Mouse (Mus musculus) kidney, embryonic 15.5 days (tissue): ENCODE data around the gene Ank2. TPM values are rescaled to one million over a fixed set of nuclear protein-coding genes. Genes with fewer than 3 reads are reported as not detected.

Source experiments
- ATAC-seq: fragments of 200-750 bp; cut with Nextera tagmentation; replicated peaks from 2 replicates; pipeline ENCODE4 v1.8.0; 2017; ENCODE audit warnings: moderate TSS enrichment; ENCODE audit not compliant: low FRiP score
- H3K27ac ChIP-seq: fragments of 300-500 bp; sonication (generic); 2 replicates; pipeline ENCODE4 v1.5.1; 2015; ENCODE audit warnings: mild to moderate bottlenecking, inconsistent platforms
- H3K27me3 ChIP-seq: fragments of 300-500 bp; sonication (generic); 2 replicates; pipeline ENCODE4 v1.6.1; 2015; ENCODE audit warnings: inconsistent platforms
- H3K36me3 ChIP-seq: fragments of 300-500 bp; sonication (generic); 2 replicates; pipeline ENCODE4 v1.6.1; 2015; ENCODE audit warnings: inconsistent platforms
- H3K4me1 ChIP-seq: fragments of 300-500 bp; sonication (generic); 2 replicates; pipeline ENCODE4 v1.6.1; 2015; ENCODE audit warnings: inconsistent platforms
- H3K4me2 ChIP-seq: fragments of 300-500 bp; sonication (generic); 2 replicates; pipeline ENCODE4 v1.6.1; 2015; ENCODE audit warnings: moderate library complexity, mild to moderate bottlenecking, inconsistent platforms
- H3K4me3 ChIP-seq: fragments of 300-500 bp; sonication (generic); replicated peaks from 2 replicates; pipeline ENCODE4 v1.5.1; 2015; ENCODE audit warnings: mild to moderate bottlenecking, inconsistent platforms
- H3K9ac ChIP-seq: fragments of 300-500 bp; sonication (generic); 2 replicates; pipeline ENCODE4 v1.6.1; 2015; ENCODE audit warnings: mild to moderate bottlenecking, inconsistent platforms
- H3K9me3 ChIP-seq: fragments of 300-500 bp; sonication (generic); replicated peaks from 2 replicates; pipeline ENCODE4 v1.6.1; 2016; ENCODE audit warnings: inconsistent platforms
- WGBS: fragments of 180-500 bp; shearing (Covaris S2); methylation state at CpG from one replicate; pipeline ENCODE4 v1.1.7; 2015; ENCODE audit warnings: mixed read lengths; 5-methylcytosine and 5-hydroxymethylcytosine counted together
- polyA plus RNA-seq: library from polyadenylated mRNA; unstranded; fragments of >200 nt; fragmentation: Nextera tagmentation; extraction: Ambion mirVana; gene quantifications from 2 replicates; pipeline ENCODE4 v1.2.1, GENCODE M21; 2015

The Ank2 gene
- polyA plus RNA-seq, 1 experiment from 2014 or later, result 12.2 TPM

DNA sequence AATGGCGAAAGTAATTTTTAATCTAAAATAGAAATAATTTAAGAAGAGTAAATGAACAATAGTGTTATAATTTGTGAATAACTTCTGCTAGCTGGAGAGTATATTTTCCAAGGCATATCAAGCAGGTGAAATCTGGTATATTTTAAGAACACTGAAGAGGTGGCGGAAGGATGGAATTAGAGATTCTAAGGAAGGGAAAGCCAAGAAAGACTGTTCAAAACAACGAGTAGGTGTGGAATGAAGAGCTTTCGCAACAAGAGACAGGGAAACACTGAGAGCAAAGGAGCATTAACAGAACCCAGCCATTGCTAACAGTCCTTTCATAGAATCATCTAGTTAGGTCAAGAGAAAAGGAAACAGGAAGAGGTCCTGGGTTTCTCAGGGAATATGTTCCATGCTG, 439.5 kb downstream of the Ank2 start:
- ATAC-seq, result no peak

DNA sequence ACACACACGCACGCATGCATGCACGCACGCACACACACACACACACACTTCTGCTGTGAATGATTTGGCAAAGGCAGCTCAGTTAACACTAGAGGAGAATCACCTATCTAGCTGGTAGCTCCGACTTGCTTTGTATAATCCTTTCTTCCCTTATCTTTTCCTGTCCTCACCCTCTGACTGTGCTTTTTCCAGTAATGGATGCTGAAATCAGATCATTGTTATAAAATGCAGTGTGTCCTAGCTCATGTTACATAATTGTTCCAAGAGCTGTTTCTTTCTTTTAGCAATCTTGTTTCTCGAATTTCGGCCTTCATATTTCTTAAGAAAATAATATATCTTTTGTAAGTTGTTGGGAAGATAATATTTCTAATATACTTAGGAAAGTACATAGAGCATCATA, 457.9 kb downstream of the Ank2 start:
- Histone ChIP-seq H3K27me3 (no peaks in the 10 kb centered on the region), H3K4me1 (no peaks in the 10 kb centered on the region), H3K4me2 (no peak overlapping the region), H3K27ac (no peak overlapping the region), H3K36me3 (no peaks in the 10 kb centered on the region), H3K9me3 (no peaks in the 10 kb centered on the region), H3K4me3 (no peak overlapping the region), H3K9ac (no peak overlapping the region)
- WGBS, result 89% methylated on average over 7 of the region's 7 CpGs
- no peak for ATAC-seq

More for the DNA sequence above, 439.5 kb downstream of the Ank2 start:
- H3K4me1 ChIP-seq, result no peaks in the 10 kb centered on the region
- H3K9me3 ChIP-seq, result no peaks in the 10 kb centered on the region
- H3K27me3 ChIP-seq, result no peaks in the 10 kb centered on the region
- no peak overlapping the region for H3K4me2 ChIP-seq
- no peaks in the 10 kb centered on the region for H3K36me3 ChIP-seq
- H3K9ac ChIP-seq, result no peak overlapping the region
- H3K27ac ChIP-seq, result no peak overlapping the region
- H3K4me3 ChIP-seq, result no peak overlapping the region
- 90% methylated on average over 4 of the region's 4 CpGs for WGBS

DNA sequence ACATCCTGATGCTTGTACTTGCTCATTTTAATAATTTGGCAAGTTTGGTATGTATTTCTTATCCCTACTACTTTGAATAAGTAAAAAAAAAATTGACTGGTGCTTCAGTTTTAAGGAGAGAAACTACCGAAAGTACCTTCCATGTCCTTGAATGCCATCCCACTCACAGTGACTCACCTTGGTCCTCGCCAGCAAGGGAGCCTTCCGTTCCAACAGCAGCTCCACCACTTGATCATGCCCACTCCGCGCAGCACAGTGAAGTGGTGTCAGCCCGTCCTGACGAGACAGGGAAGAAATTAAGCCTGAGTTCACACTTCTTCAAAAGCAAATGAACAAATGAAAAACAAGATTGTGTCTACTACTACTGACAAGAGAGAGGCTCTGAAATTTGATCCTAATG, 460.6 kb downstream of the Ank2 start:
- Histone ChIP-seq H3K9me3 (no peaks in the 10 kb centered on the region), H3K27ac (no peak overlapping the region), H3K4me2 (no peak overlapping the region), H3K9ac (no peak overlapping the region), H3K4me3 (no peak overlapping the region), H3K4me1 (no peaks in the 10 kb centered on the region), H3K27me3 (no peaks in the 10 kb centered on the region), H3K36me3 (no peaks in the 10 kb centered on the region)
- WGBS, result 72% methylated on average over 7 of the region's 7 CpGs
- no peak for ATAC-seq

DNA sequence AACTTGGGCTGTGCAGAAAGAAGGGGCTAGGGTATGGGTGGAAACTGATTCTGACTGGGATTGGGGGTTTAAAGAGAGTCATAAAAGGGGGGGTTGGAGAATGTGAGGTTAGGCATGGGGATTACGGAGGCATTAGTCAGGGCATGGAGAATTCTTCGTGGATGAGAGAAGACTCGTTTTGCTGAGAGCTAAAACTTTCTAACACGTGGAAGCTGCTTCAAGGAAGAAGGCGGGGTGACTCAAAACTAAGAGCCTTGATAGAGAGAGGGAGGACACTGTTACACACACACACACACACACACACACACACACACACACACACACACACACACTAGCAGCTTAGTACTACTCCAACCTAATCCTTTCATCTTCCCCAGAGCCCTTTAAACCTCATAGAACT, 463.0 kb downstream of the Ank2 start:
- no peaks in the 10 kb centered on the region for H3K4me1 ChIP-seq
- no peak overlapping the region for H3K4me3 ChIP-seq
- ATAC-seq, result no peak
- no peaks in the 10 kb centered on the region for H3K9me3 ChIP-seq
- no peak overlapping the region for H3K4me2 ChIP-seq
- no peaks in the 10 kb centered on the region for H3K27me3 ChIP-seq
- no peak overlapping the region for H3K27ac ChIP-seq
- no peak overlapping the region for H3K9ac ChIP-seq
- WGBS, result 72% methylated on average over 5 of the region's 5 CpGs
- H3K36me3 ChIP-seq, result no peaks in the 10 kb centered on the region

DNA sequence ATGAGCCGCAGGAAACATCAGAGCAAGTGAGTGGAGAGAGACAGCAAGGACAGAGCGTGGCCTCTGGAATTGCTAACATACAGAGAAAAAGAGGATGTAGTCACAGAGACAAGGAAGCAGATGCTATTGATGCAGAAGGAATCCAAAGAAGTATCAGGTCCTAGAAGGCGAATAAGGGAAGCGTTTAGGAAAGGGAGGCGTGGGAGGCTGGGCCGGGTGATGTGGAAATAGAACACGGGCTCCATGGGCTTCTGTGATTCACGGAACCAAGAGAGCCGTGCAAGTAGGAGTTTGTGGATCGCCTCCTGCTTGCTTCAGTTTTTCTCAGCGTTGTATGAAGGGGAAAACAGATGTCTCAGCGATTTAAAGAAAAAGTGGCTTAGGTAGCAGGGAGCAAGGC, 463.6 kb downstream of the Ank2 start:
- Histone ChIP-seq H3K4me3 (no peak overlapping the region), H3K27ac (no peak overlapping the region), H3K9me3 (no peaks in the 10 kb centered on the region), H3K4me2 (no peak overlapping the region), H3K27me3 (no peaks in the 10 kb centered on the region), H3K4me1 (no peaks in the 10 kb centered on the region), H3K36me3 (no peaks in the 10 kb centered on the region), H3K9ac (no peak overlapping the region)
- ATAC-seq, result no peak
- WGBS, result 84% methylated on average over 12 of the region's 12 CpGs

GRCm38 (mm10) chr3:127034983-127035382, 464.2 kb downstream of the Ank2 start:
- H3K4me2 ChIP-seq, result no peak overlapping the region
- H3K9me3 ChIP-seq, result no peaks in the 10 kb centered on the region
- no peak overlapping the region for H3K27ac ChIP-seq
- H3K36me3 ChIP-seq, result no peaks in the 10 kb centered on the region
- H3K9ac ChIP-seq, result no peak overlapping the region
- no peak for ATAC-seq
- WGBS, result 88% methylated on average over 3 of the region's 3 CpGs
- H3K4me1 ChIP-seq, result no peaks in the 10 kb centered on the region
- no peak overlapping the region for H3K4me3 ChIP-seq
- H3K27me3 ChIP-seq, result no peaks in the 10 kb centered on the region

- no peak overlapping the region for H3K4me2 ChIP-seq
- no peaks in the 10 kb centered on the region for H3K36me3 ChIP-seq
- H3K4me1 ChIP-seq, result no peaks in the 10 kb centered on the region
- H3K27ac ChIP-seq, result no peak overlapping the region
- no peaks in the 10 kb centered on the region for H3K27me3 ChIP-seq
- ATAC-seq, result no peak
- WGBS, result 88% methylated on average over 4 of the region's 4 CpGs
- no peak overlapping the region for H3K4me3 ChIP-seq
- H3K9me3 ChIP-seq, result no peaks in the 10 kb centered on the region
- no peak overlapping the region for H3K9ac ChIP-seq
Measured at GRCm38 (mm10) chr3:127023992-127024391, 475.2 kb downstream of the Ank2 start.

- 73% methylated on average over 1 of the region's 1 CpGs for WGBS
- no peak overlapping the region for H3K9ac ChIP-seq
- no peaks in the 10 kb centered on the region for H3K9me3 ChIP-seq
- no peak overlapping the region for H3K4me2 ChIP-seq
- ATAC-seq, result no peak
- no peaks in the 10 kb centered on the region for H3K27me3 ChIP-seq
- no peaks in the 10 kb centered on the region for H3K4me1 ChIP-seq
- no peak overlapping the region for H3K4me3 ChIP-seq
- no peak overlapping the region for H3K27ac ChIP-seq
- H3K36me3 ChIP-seq, result no peaks in the 10 kb centered on the region
Measured at GRCm38 (mm10) chr3:127020167-127020566, 479.0 kb downstream of the Ank2 start.

- H3K4me3 ChIP-seq, result no peak overlapping the region
- H3K27ac ChIP-seq, result no peak overlapping the region
- no peak overlapping the region for H3K9ac ChIP-seq
- H3K9me3 ChIP-seq, result no peaks in the 10 kb centered on the region
- no peak for ATAC-seq
- no peak overlapping the region for H3K4me2 ChIP-seq
- H3K4me1 ChIP-seq, result no peaks in the 10 kb centered on the region
- H3K36me3 ChIP-seq, result no peaks in the 10 kb centered on the region
- H3K27me3 ChIP-seq, result no peaks in the 10 kb centered on the region
- WGBS, result 76% methylated on average over 3 of the region's 3 CpGs
Measured at GRCm38 (mm10) chr3:127019728-127020127, 479.4 kb downstream of the Ank2 start.

GRCm38 (mm10) chr3:127019109-127019508, 480.0 kb downstream of the Ank2 start:
- Histone ChIP-seq H3K27ac (no peak overlapping the region), H3K27me3 (no peaks in the 10 kb centered on the region), H3K4me3 (no peak overlapping the region), H3K9me3 (no peaks in the 10 kb centered on the region), H3K4me1 (no peaks in the 10 kb centered on the region), H3K4me2 (no peak overlapping the region), H3K36me3 (no peaks in the 10 kb centered on the region), H3K9ac (no peak overlapping the region)
- 35% methylated on average over 6 of the region's 6 CpGs for WGBS
- ATAC-seq, result no peak

GRCm38 (mm10) chr3:127017523-127017922, 481.6 kb downstream of the Ank2 start:
- no peaks in the 10 kb centered on the region for H3K4me1 ChIP-seq
- no peaks in the 10 kb centered on the region for H3K9me3 ChIP-seq
- no peaks in the 10 kb centered on the region for H3K36me3 ChIP-seq
- H3K27me3 ChIP-seq, result no peaks in the 10 kb centered on the region
- no peak overlapping the region for H3K4me2 ChIP-seq
- H3K4me3 ChIP-seq, result no peak overlapping the region
- no peak overlapping the region for H3K27ac ChIP-seq
- no peak for ATAC-seq
- no peak overlapping the region for H3K9ac ChIP-seq
- WGBS, result 58% methylated on average over 3 of the region's 3 CpGs

DNA sequence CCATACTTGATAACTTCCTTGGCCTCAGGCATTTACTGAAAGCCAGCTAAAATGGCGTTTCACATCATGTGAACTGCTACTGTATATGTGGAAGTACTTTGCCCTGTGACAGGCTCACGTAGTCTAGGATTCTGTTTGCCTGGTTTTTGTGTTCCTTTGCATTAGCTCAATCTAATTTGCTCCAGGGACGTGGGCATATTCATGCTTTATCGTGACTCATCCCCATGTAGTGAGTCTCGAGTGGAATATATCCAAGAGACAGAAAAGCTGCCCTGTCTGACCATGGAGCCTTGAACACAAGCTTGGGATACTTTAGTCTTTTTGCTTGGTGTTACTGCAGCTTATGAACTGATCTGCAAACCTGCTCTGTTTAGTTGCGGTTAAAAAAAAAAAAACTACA, 483.6 kb downstream of the Ank2 start:
- WGBS, result 94% methylated on average over 6 of the region's 6 CpGs

DNA sequence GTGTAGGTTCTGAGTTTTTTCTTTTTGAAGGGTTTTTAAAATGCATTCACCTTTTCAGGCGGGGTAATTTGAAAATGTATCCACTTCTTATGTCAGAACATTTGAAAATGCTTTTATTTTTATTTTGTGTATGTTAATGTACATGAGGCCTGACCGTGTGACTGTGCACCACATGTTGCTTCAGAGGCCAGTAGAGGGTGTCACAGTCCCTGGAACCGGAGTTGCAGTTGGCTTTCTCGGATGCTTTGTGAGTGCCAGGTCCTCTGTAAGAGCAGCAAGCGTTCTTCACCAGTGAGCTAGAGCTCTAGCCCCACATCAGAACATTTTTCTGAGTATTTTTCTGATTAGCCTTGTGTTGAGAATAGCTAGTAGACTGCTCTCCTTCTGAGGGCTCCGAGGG, 484.0 kb downstream of the Ank2 start:
- WGBS, result 78% methylated on average over 6 of the region's 6 CpGs
- no peaks in the 10 kb centered on the region for H3K9me3 ChIP-seq
- H3K4me2 ChIP-seq, result no peak overlapping the region
- no peaks in the 10 kb centered on the region for H3K27me3 ChIP-seq
- H3K27ac ChIP-seq, result no peak overlapping the region
- no peak overlapping the region for H3K4me3 ChIP-seq
- ATAC-seq, result no peak
- no peaks in the 10 kb centered on the region for H3K4me1 ChIP-seq
- no peaks in the 10 kb centered on the region for H3K36me3 ChIP-seq
- no peak overlapping the region for H3K9ac ChIP-seq

More for the DNA sequence above, 483.6 kb downstream of the Ank2 start:
- Histone ChIP-seq H3K36me3 (no peaks in the 10 kb centered on the region), H3K4me3 (no peak overlapping the region), H3K4me2 (no peak overlapping the region), H3K9ac (no peak overlapping the region), H3K4me1 (no peaks in the 10 kb centered on the region), H3K27me3 (no peaks in the 10 kb centered on the region), H3K27ac (no peak overlapping the region), H3K9me3 (no peaks in the 10 kb centered on the region)
- ATAC-seq, result no peak
